Mouse (Mus musculus) neural tube, embryonic 15.5 days (tissue): Measurements from ENCODE around the gene Caln1. TPM values are rescaled to one million over a fixed set of nuclear protein-coding genes. Genes with fewer than 3 reads are reported as not detected.

Experiments used
- ATAC-seq: fragments of 200-750 bp; cut with Nextera tagmentation; 2 replicates; pipeline ENCODE4 v1.8.0; 2017; ENCODE audit warnings: mild to moderate bottlenecking, moderate TSS enrichment, moderate library complexity; ENCODE audit not compliant: low FRiP score
- H3K27ac ChIP-seq: fragments of 300-500 bp; sonication (generic); replicated peaks from 2 replicates; pipeline ENCODE4 v1.5.1; 2015; ENCODE audit warnings: mild to moderate bottlenecking, inconsistent platforms
- H3K27me3 ChIP-seq: fragments of 300-500 bp; sonication (generic); replicated peaks from 2 replicates; pipeline ENCODE4 v1.6.1; 2015; ENCODE audit warnings: inconsistent platforms
- H3K36me3 ChIP-seq: fragments of 300-500 bp; sonication (generic); 2 replicates; pipeline ENCODE4 v1.6.1; 2015; ENCODE audit warnings: inconsistent platforms
- H3K4me1 ChIP-seq: fragments of 300-500 bp; sonication (generic); 2 replicates; pipeline ENCODE4 v1.6.1; 2015; ENCODE audit warnings: inconsistent platforms
- H3K4me2 ChIP-seq: fragments of 300-500 bp; sonication (generic); 2 replicates; pipeline ENCODE4 v1.6.1; 2015; ENCODE audit warnings: inconsistent platforms, mild to moderate bottlenecking, moderate library complexity
- H3K4me3 ChIP-seq: fragments of 300-500 bp; sonication (generic); replicated peaks from 2 replicates; pipeline ENCODE4 v1.5.1; 2015; ENCODE audit warnings: mild to moderate bottlenecking, inconsistent platforms
- H3K9ac ChIP-seq: fragments of 300-500 bp; sonication (generic); replicated peaks from 2 replicates; pipeline ENCODE4 v1.6.1; 2015; ENCODE audit warnings: mild to moderate bottlenecking, inconsistent platforms
- H3K9me3 ChIP-seq: fragments of 300-500 bp; sonication (generic); replicated peaks from 2 replicates; pipeline ENCODE4 v1.6.1; 2016; ENCODE audit warnings: inconsistent platforms
- WGBS: fragments of 180-500 bp; shearing (Covaris S2); methylation state at CpG from one replicate; pipeline ENCODE4 v1.1.7; 2015; ENCODE audit warnings: mixed read lengths; 5-methylcytosine and 5-hydroxymethylcytosine counted together
- polyA plus RNA-seq: library from polyadenylated mRNA; unstranded; fragments of >200 nt; fragmentation: Nextera tagmentation; extraction: Ambion mirVana; gene quantifications from 2 replicates; pipeline ENCODE4 v1.2.1, GENCODE M21; 2015

Gene Caln1
- polyA plus RNA-seq, 1 experiment from 2014 or later: 51.0 TPM

- no peak overlapping the region for H3K4me3 ChIP-seq
- H3K4me2 ChIP-seq: no peak overlapping the region
- no peak overlapping the region for H3K27ac ChIP-seq
- H3K36me3 ChIP-seq: peaks cover 27% of the 10 kb centered on the region
- H3K9ac ChIP-seq: no peak overlapping the region
- H3K9me3 ChIP-seq: no peaks in the 10 kb centered on the region
- H3K27me3 ChIP-seq: no peaks in the 10 kb centered on the region
- WGBS: 98% methylated on average over 15 of the region's 15 CpGs
- ATAC-seq: no peak
- no peaks in the 10 kb centered on the region for H3K4me1 ChIP-seq
Measured at GRCm38 (mm10) chr5:130340656-130341055, 28.6 kb upstream of the Caln1 start.

DNA sequence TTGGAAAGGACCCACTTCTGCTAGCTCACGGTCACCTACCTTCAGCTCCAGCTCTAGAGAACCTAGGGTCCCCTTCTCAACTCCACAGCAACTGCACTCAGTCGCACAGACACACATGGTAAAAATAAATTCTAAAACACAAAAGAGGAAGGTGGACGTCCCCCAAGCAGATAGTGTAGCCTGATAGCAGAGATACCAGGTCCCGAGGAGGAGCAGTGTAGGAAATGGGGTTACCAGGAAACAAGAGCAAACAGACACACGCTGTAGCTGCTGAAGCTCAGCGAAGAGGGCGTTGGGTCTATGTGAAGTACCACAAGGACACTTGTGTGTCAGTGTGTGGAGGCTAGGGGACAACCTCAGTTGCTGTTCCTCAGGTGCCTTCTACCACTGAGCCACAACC is 24.3 kb upstream of the Caln1 start:
- no peak overlapping the region for H3K9ac ChIP-seq
- no peaks in the 10 kb centered on the region for H3K27me3 ChIP-seq
- H3K4me2 ChIP-seq: no peak overlapping the region
- 95% methylated on average over 7 of the region's 7 CpGs for WGBS
- no peak overlapping the region for H3K27ac ChIP-seq
- H3K4me1 ChIP-seq: no peaks in the 10 kb centered on the region
- peaks cover 18% of the 10 kb centered on the region for H3K36me3 ChIP-seq
- H3K4me3 ChIP-seq: no peak overlapping the region
- no peak for ATAC-seq
- H3K9me3 ChIP-seq: no peaks in the 10 kb centered on the region; the same call in 1 of the 2 replicates

DNA sequence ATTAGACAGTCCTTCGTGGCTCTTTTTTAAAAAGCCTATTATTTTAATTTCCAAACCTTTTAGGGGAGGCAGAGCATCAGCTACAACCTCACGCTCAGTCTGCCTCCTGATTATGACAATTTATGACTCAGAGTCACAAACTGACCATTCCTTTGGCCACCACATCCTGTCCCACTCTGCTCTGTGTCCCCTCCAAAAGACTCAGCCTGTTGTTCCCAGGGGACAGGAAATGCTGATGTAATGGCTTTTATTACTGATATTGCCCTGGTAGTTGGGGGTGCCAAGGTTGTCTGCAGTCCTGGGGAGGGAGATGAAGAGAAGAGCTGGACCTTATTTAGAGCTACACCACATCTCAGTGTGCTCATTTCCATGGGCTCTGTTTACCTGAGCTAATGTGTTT is 23.4 kb upstream of the Caln1 start:
- Histone ChIP-seq H3K36me3 (peaks cover 10% of the 10 kb centered on the region; the same call in 1 of the 2 replicates), H3K27ac (no peak overlapping the region), H3K4me2 (no peak overlapping the region), H3K4me3 (no peak overlapping the region), H3K9me3 (no peaks in the 10 kb centered on the region; the same call in 1 of the 2 replicates), H3K4me1 (no peaks in the 10 kb centered on the region), H3K9ac (no peak overlapping the region), H3K27me3 (no peaks in the 10 kb centered on the region)
- 66% methylated on average over 2 of the region's 2 CpGs for WGBS
- ATAC-seq: no peak

GRCm38 (mm10) chr5:130355223-130355622 is 14.0 kb upstream of the Caln1 start:
- Histone ChIP-seq H3K9ac (no peak overlapping the region), H3K27ac (no peak overlapping the region), H3K4me1 (no peaks in the 10 kb centered on the region), H3K36me3 (no peaks in the 10 kb centered on the region), H3K4me2 (no peak overlapping the region), H3K27me3 (no peaks in the 10 kb centered on the region), H3K9me3 (no peaks in the 10 kb centered on the region), H3K4me3 (no peak overlapping the region)
- WGBS: 60% methylated on average over 7 of the region's 7 CpGs
- ATAC-seq: no peak

- H3K4me2 ChIP-seq: no peak overlapping the region
- H3K9ac ChIP-seq: no peak overlapping the region
- H3K4me3 ChIP-seq: no peak overlapping the region
- 51% methylated on average over 4 of the region's 4 CpGs for WGBS
- H3K9me3 ChIP-seq: no peaks in the 10 kb centered on the region
- no peaks in the 10 kb centered on the region for H3K27me3 ChIP-seq
- no peaks in the 10 kb centered on the region for H3K4me1 ChIP-seq
- H3K27ac ChIP-seq: no peak overlapping the region
- no peak for ATAC-seq
- H3K36me3 ChIP-seq: no peaks in the 10 kb centered on the region
Measured at GRCm38 (mm10) chr5:130363111-130363510, 6.1 kb upstream of the Caln1 start.

GRCm38 (mm10) chr5:130363773-130364172 is 5.5 kb upstream of the Caln1 start:
- Histone ChIP-seq H3K27ac (no peak overlapping the region), H3K9ac (no peak overlapping the region), H3K36me3 (no peaks in the 10 kb centered on the region), H3K27me3 (no peaks in the 10 kb centered on the region), H3K9me3 (no peaks in the 10 kb centered on the region), H3K4me1 (no peaks in the 10 kb centered on the region), H3K4me2 (no peak overlapping the region), H3K4me3 (no peak overlapping the region)
- no peak for ATAC-seq
- 67% methylated on average over 3 of the region's 3 CpGs for WGBS

- H3K27ac ChIP-seq: no peak overlapping the region
- no peak overlapping the region for H3K4me2 ChIP-seq
- H3K27me3 ChIP-seq: no peaks in the 10 kb centered on the region
- no peaks in the 10 kb centered on the region for H3K4me1 ChIP-seq
- ATAC-seq: no peak
- H3K4me3 ChIP-seq: no peak overlapping the region
- H3K9ac ChIP-seq: no peak overlapping the region
- H3K36me3 ChIP-seq: no peaks in the 10 kb centered on the region
- 80% methylated on average over 6 of the region's 6 CpGs for WGBS
- no peaks in the 10 kb centered on the region for H3K9me3 ChIP-seq
Measured at GRCm38 (mm10) chr5:130368236-130368635, 1.0 kb upstream of the Caln1 start.

DNA sequence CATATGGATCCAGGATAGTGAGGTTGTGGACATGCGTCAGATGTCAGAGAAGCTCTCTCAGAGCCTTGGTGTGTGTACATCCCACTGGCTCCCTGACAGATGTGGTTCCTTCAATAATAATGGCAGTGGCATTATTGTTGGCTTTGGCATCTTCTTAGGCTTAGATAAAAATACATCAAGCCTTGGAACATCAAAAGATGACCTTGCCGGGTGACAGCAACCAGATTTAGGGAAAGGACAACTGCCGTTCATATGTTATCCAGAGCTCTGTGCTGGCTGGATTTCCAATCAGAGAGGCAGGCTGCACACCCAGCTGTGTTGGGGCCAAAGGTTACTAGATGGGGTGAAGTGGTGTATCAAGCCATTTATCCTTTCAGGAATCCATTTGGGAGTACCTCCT is 6.2 kb downstream of the Caln1 start:
- H3K4me1 ChIP-seq: no peaks in the 10 kb centered on the region
- H3K4me2 ChIP-seq: no peak overlapping the region
- no peaks in the 10 kb centered on the region for H3K36me3 ChIP-seq
- 95% methylated on average over 3 of the region's 3 CpGs for WGBS
- no peaks in the 10 kb centered on the region for H3K27me3 ChIP-seq
- no peaks in the 10 kb centered on the region for H3K9me3 ChIP-seq
- no peak for ATAC-seq
- no peak overlapping the region for H3K9ac ChIP-seq
- no peak overlapping the region for H3K4me3 ChIP-seq
- no peak overlapping the region for H3K27ac ChIP-seq

- no peaks in the 10 kb centered on the region for H3K36me3 ChIP-seq
- no peaks in the 10 kb centered on the region for H3K27me3 ChIP-seq
- peak within 1 kb of the TSS; percentile 53 for H3K4me2 ChIP-seq
- peak within 1 kb of the TSS; percentile 20 for H3K4me3 ChIP-seq
- 18% methylated on average over 13 of the region's 13 CpGs for WGBS
- no peak for ATAC-seq
- peak within 1 kb of the TSS; percentile 5; the same call in 1 of the 2 replicates for H3K9ac ChIP-seq
- no peak within 1 kb of the TSS for H3K27ac ChIP-seq
- no peaks in the 10 kb centered on the region for H3K9me3 ChIP-seq
- peaks cover 12% of the 10 kb centered on the region for H3K4me1 ChIP-seq
Measured at GRCm38 (mm10) chr5:130384222-130384912, 15.1 kb downstream of the Caln1 start, which contains the start of gene A330070K13Rik. TSS of gene A330070K13Rik (minus strand) at chr5:130384631.

- no peak for ATAC-seq
- 68% methylated on average over 7 of the region's 7 CpGs for WGBS
- no peak overlapping the region for H3K9ac ChIP-seq
- no peak overlapping the region for H3K4me2 ChIP-seq
- H3K27me3 ChIP-seq: no peaks in the 10 kb centered on the region
- H3K36me3 ChIP-seq: no peaks in the 10 kb centered on the region
- H3K27ac ChIP-seq: no peak overlapping the region
- H3K4me3 ChIP-seq: no peak overlapping the region
- H3K4me1 ChIP-seq: peaks cover 12% of the 10 kb centered on the region
- no peaks in the 10 kb centered on the region for H3K9me3 ChIP-seq
Measured at GRCm38 (mm10) chr5:130386418-130386817, 17.2 kb downstream of the Caln1 start.

- Histone ChIP-seq H3K4me2 (0 out of 2 replicates have a peak overlapping the region, but pooled peaks have one; percentile 13), H3K9ac (no peak overlapping the region), H3K27ac (peak overlapping the region; percentile 61), H3K4me1 (peaks cover 9% of the 10 kb centered on the region), H3K36me3 (no peaks in the 10 kb centered on the region), H3K4me3 (no peak overlapping the region), H3K27me3 (no peaks in the 10 kb centered on the region), H3K9me3 (no peaks in the 10 kb centered on the region)
- no peak for ATAC-seq
- WGBS: 39% methylated on average over 8 of the region's 8 CpGs
Measured at GRCm38 (mm10) chr5:130393618-130394355, 24.5 kb downstream of the Caln1 start.

GRCm38 (mm10) chr5:130394386-130394785 is 25.1 kb downstream of the Caln1 start:
- ATAC-seq: no peak
- H3K27me3 ChIP-seq: no peaks in the 10 kb centered on the region
- WGBS: 63% methylated on average over 8 of the region's 8 CpGs
- peak overlapping the region; percentile 61; the same call in 1 of the 2 replicates for H3K27ac ChIP-seq
- no peaks in the 10 kb centered on the region for H3K9me3 ChIP-seq
- H3K36me3 ChIP-seq: no peaks in the 10 kb centered on the region
- H3K4me2 ChIP-seq: no peak overlapping the region
- H3K4me3 ChIP-seq: no peak overlapping the region
- H3K9ac ChIP-seq: no peak overlapping the region
- H3K4me1 ChIP-seq: peaks cover 9% of the 10 kb centered on the region
